Mouse (Mus musculus): ENCODE results near the gene Hist1h1d.
"Not testable (repeated sequence)": the region's sequence is repeated elsewhere in the genome, so short reads cannot be mapped to it uniquely, and the experiment has no call there.

The Hist1h1d gene

GRCm38 (mm10) chr13:23530181-23530900 lies 22.7 kb upstream of the Hist1h1d start:
- peak; percentile 53 for DNase-seq

GRCm38 (mm10) chr13:23530901-23531875 lies 21.9 kb upstream of the Hist1h1d start, which contains the start of gene Hist1h4h:
Gene Hist1h4h, plus strand, starts transcription at chr13:23531050.
- DNase-seq, result peak; percentile 97

- no peak for DNase-seq
Measured at GRCm38 (mm10) chr13:23532262-23533075, 20.6 kb upstream of the Hist1h1d start.

GRCm38 (mm10) chr13:23533560-23534367 lies 19.3 kb upstream of the Hist1h1d start, which contains the start of gene Hist1h2af:
Gene Hist1h2af, plus strand, starts transcription at chr13:23533906.
- DNase-seq, result peak; percentile 80

GRCm38 (mm10) chr13:23534368-23535131 lies 18.5 kb upstream of the Hist1h1d start:
- peak; percentile 37 for DNase-seq

GRCm38 (mm10) chr13:23535137-23536075 lies 17.7 kb upstream of the Hist1h1d start, which contains the start of gene Hist1h3g:
Gene Hist1h3g, plus strand, starts transcription at chr13:23535422.
- peak; percentile 93 for DNase-seq

GRCm38 (mm10) chr13:23536076-23536822 lies 16.8 kb upstream of the Hist1h1d start:
- no peak for DNase-seq

GRCm38 (mm10) chr13:23537006-23537710 lies 15.9 kb upstream of the Hist1h1d start:
- no peak for DNase-seq

GRCm38 (mm10) chr13:23538249-23538648 lies 14.8 kb upstream of the Hist1h1d start:
- no peak for DNase-seq

GRCm38 (mm10) chr13:23539821-23540220 lies 13.2 kb upstream of the Hist1h1d start:
- DNase-seq, result not testable (repeated sequence)

GRCm38 (mm10) chr13:23541497-23541896 lies 11.6 kb upstream of the Hist1h1d start:
- DNase-seq, result no peak

GRCm38 (mm10) chr13:23542225-23542980 lies 10.7 kb upstream of the Hist1h1d start:
- not testable (repeated sequence) for DNase-seq

- DNase-seq, result peak; percentile 89
Measured at GRCm38 (mm10) chr13:23542999-23543607, 10.0 kb upstream of the Hist1h1d start, which contains the start of gene Hist1h2bh. Gene Hist1h2bh, minus strand, starts transcription at chr13:23543392.

GRCm38 (mm10) chr13:23543965-23544786 lies 8.9 kb upstream of the Hist1h1d start, which contains the start of gene Hist1h3f:
Gene Hist1h3f, plus strand, starts transcription at chr13:23544052.
- DNase-seq, result peak; percentile 83

- not testable (repeated sequence) for DNase-seq
Measured at GRCm38 (mm10) chr13:23544787-23545120, 8.3 kb upstream of the Hist1h1d start.

- DNase-seq, result no peak
Measured at GRCm38 (mm10) chr13:23546694-23547093, 6.4 kb upstream of the Hist1h1d start.
